Mouse (Mus musculus) CH12.LX (cell line): ENCODE results near the gene Msx1. TPM values are rescaled to one million over a fixed set of nuclear protein-coding genes. Genes with fewer than 3 reads are reported as not detected.

Experiments
- DNase-seq: peaks from one replicate; pipeline ENCODE4 v3.0.0-alpha.2; 2013; ENCODE audit errors: extremely low read depth
- H3K27ac ChIP-seq: 2 replicates; pipeline ENCODE4 v1.5.1; 2012; ENCODE audit warnings: low read depth, mild to moderate bottlenecking, control low read depth, moderate library complexity; ENCODE audit not compliant: insufficient read depth
- H3K27me3 ChIP-seq: replicated peaks from 2 replicates; pipeline ENCODE3; 2012; ENCODE audit warnings: inconsistent platforms
- H3K36me3 ChIP-seq, 2 experiments: replicated peaks in 1 of 2; 2 replicates each; pipeline versions ENCODE3 to v1.6.1; 2012; ENCODE audit warnings: inconsistent platforms in 1 of 2, low read length in 1 of 2, mild to moderate bottlenecking in 1 of 2, mixed read lengths in 1 of 2, moderate library complexity in 1 of 2; ENCODE audit not compliant: control insufficient read depth in 1 of 2, insufficient read depth in 1 of 2
- H3K4me1 ChIP-seq, 2 experiments: 2 replicates each; pipeline ENCODE4 v1.6.1; 2012; ENCODE audit warnings: inconsistent platforms in 1 of 2, moderate library complexity in 1 of 2; ENCODE audit not compliant: insufficient read depth in 2 of 2, control insufficient read depth in 1 of 2
- H3K4me2 ChIP-seq: 2 replicates; pipeline ENCODE4 v1.6.1; 2012; ENCODE audit warnings: low read depth, mild to moderate bottlenecking, control low read depth; ENCODE audit not compliant: poor library complexity, insufficient read depth, severe bottlenecking
- H3K4me3 ChIP-seq, 3 experiments: fragments of 150-350 bp in 1 of 3; sonication (generic) in 1 of 3; replicated peaks in 1 of 3; 2 replicates each; pipeline versions ENCODE3 to v1.5.1; 2011 to 2012; ENCODE audit warnings: low read depth in 2 of 3, low read length in 2 of 3, mild to moderate bottlenecking in 2 of 3, moderate library complexity in 2 of 3, control low read depth in 1 of 3, improper control_type of control experiment in 1 of 3, inconsistent platforms in 1 of 3, mixed read lengths in 1 of 3; ENCODE audit not compliant: poor library complexity in 1 of 3
- H3K79me2 ChIP-seq: replicated peaks from 2 replicates; pipeline ENCODE4 v1.6.1; 2012; ENCODE audit warnings: mild to moderate bottlenecking, moderate library complexity; ENCODE audit not compliant: control insufficient read depth, poor library complexity, insufficient read depth, severe bottlenecking; ENCODE audit errors: extremely low read depth
- H3K9ac ChIP-seq: 2 replicates; pipeline ENCODE4 v1.6.1; 2012; ENCODE audit warnings: low read depth, mild to moderate bottlenecking, control low read depth, moderate library complexity; ENCODE audit not compliant: insufficient read depth
- H3K9me3 ChIP-seq: replicated peaks from 2 replicates; pipeline ENCODE3; 2012; ENCODE audit warnings: low read length, inconsistent platforms, mixed read lengths
- CHD2 ChIP-seq: IDR thresholded peaks from 2 replicates; pipeline ENCODE4 v1.6.1; 2011; ENCODE audit warnings: low read length, improper control_type of control experiment
- EP300 ChIP-seq: IDR thresholded peaks from 2 replicates; pipeline ENCODE4 v1.6.1; 2011; ENCODE audit warnings: low read length, improper control_type of control experiment
- GABPA ChIP-seq: IDR thresholded peaks from 2 replicates; pipeline ENCODE4 v1.6.1; 2012; ENCODE audit warnings: low read depth, low read length, improper control_type of control experiment, inconsistent platforms; ENCODE audit not compliant: insufficient replicate concordance
- IRF4 ChIP-seq: IDR thresholded peaks from 2 replicates; pipeline ENCODE4 v1.6.1; 2014; ENCODE audit warnings: low read depth, mild to moderate bottlenecking, inconsistent platforms, low read length, improper control_type of control experiment
- JUN ChIP-seq: IDR thresholded peaks from 2 replicates; pipeline ENCODE4 v1.6.1; 2011; ENCODE audit warnings: low read depth, mild to moderate bottlenecking, low read length, improper control_type of control experiment, moderate library complexity; ENCODE audit not compliant: insufficient read depth
- JUND ChIP-seq: conservative IDR thresholded peaks from 2 replicates; pipeline ENCODE4 v1.6.1; 2011; ENCODE audit warnings: low read depth, low read length, improper control_type of control experiment
- KAT2A ChIP-seq: IDR thresholded peaks from 2 replicates; pipeline ENCODE4 v1.6.1; 2012; ENCODE audit warnings: low read length, improper control_type of control experiment, inconsistent platforms; ENCODE audit not compliant: insufficient replicate concordance
- MAX ChIP-seq: IDR thresholded peaks from 2 replicates; pipeline ENCODE4 v1.6.1; 2011; ENCODE audit warnings: low read length, improper control_type of control experiment
- MEF2A ChIP-seq: IDR thresholded peaks from 2 replicates; pipeline ENCODE4 v1.6.1; 2014; ENCODE audit warnings: low read depth, mild to moderate bottlenecking, inconsistent platforms, low read length, improper control_type of control experiment, borderline replicate concordance
- MYC ChIP-seq: IDR thresholded peaks from 2 replicates; pipeline ENCODE4 v1.6.1; 2011; ENCODE audit warnings: low read depth, mild to moderate bottlenecking, improper control_type of control experiment, low read length
- NELFE ChIP-seq: IDR thresholded peaks from 2 replicates; pipeline ENCODE4 v1.6.1; 2011; ENCODE audit warnings: low read depth, low read length, improper control_type of control experiment
- PAX5 ChIP-seq: IDR thresholded peaks from 2 replicates; pipeline ENCODE4 v1.6.1; 2012; ENCODE audit warnings: low read length, inconsistent platforms, mixed read lengths
- POLR2A ChIP-seq: IDR thresholded peaks from 2 replicates; pipeline ENCODE4 v1.6.1; 2011; ENCODE audit warnings: low read depth, mild to moderate bottlenecking, improper control_type of control experiment, low read length
- POLR2AphosphoS2 ChIP-seq: IDR thresholded peaks from 2 replicates; pipeline ENCODE4 v1.6.1; 2011; ENCODE audit warnings: low read depth, low read length, improper control_type of control experiment
- RAD21 ChIP-seq: IDR thresholded peaks from 2 replicates; pipeline ENCODE4 v1.6.1; 2011; ENCODE audit warnings: low read depth, mild to moderate bottlenecking, low read length, improper control_type of control experiment, moderate library complexity
- RCOR1 ChIP-seq: conservative IDR thresholded peaks from 2 replicates; pipeline ENCODE4 v1.6.1; 2012; ENCODE audit warnings: low read depth, mild to moderate bottlenecking, inconsistent platforms, low read length, improper control_type of control experiment
- SMC3 ChIP-seq: IDR thresholded peaks from 2 replicates; pipeline ENCODE4 v1.6.1; 2011; ENCODE audit warnings: low read depth, low read length, improper control_type of control experiment
- TBP ChIP-seq: conservative IDR thresholded peaks from 2 replicates; pipeline ENCODE4 v1.6.1; 2011; ENCODE audit warnings: low read depth, low read length, improper control_type of control experiment
- TCF12 ChIP-seq: IDR thresholded peaks from 2 replicates; pipeline ENCODE4 v1.6.1; 2014; ENCODE audit warnings: low read depth, mild to moderate bottlenecking, inconsistent platforms, low read length, improper control_type of control experiment
- USF2 ChIP-seq: conservative IDR thresholded peaks from 2 replicates; pipeline ENCODE4 v1.6.1; 2011; ENCODE audit warnings: low read depth, low read length, improper control_type of control experiment
- ZC3H11A ChIP-seq: IDR thresholded peaks from 2 replicates; pipeline ENCODE4 v1.6.1; 2012; ENCODE audit warnings: low read depth, mild to moderate bottlenecking, inconsistent platforms, low read length, improper control_type of control experiment
- ZKSCAN1 ChIP-seq: IDR thresholded peaks from 2 replicates; pipeline ENCODE4 v1.6.1; 2012; ENCODE audit warnings: low read depth, inconsistent platforms, low read length, improper control_type of control experiment, borderline replicate concordance
- ZMIZ1 ChIP-seq: IDR thresholded peaks from 2 replicates; pipeline ENCODE4 v1.6.1; 2012; ENCODE audit warnings: low read depth, mild to moderate bottlenecking, inconsistent platforms, low read length, improper control_type of control experiment
- ZNF384 ChIP-seq: IDR thresholded peaks from 2 replicates; pipeline ENCODE4 v1.6.1; 2012; ENCODE audit warnings: low read depth, low read length, improper control_type of control experiment, inconsistent platforms
- dilution Hi-C: fragments of 300-500 bp; cut with MboI; formaldehyde crosslinking; loops from 2 replicates; pipeline ENCODE4 v1.14.3; 2020; ENCODE audit warnings: low sequenced_read_pairs; ENCODE audit not compliant: extremely low pct_unique_long_range_greater_than_20kb, extremely low pct_ligation_motif_present
- in situ Hi-C: fragments of 300-500 bp; cut with MboI; formaldehyde crosslinking; loops from 3 replicates; pipeline ENCODE4 v1.14.3; 2019; ENCODE audit warnings: low sequenced_read_pairs, low pct_ligation_motif_present, low pct_unique_long_range_greater_than_20kb, mixed read lengths
- polyA plus RNA-seq: library from polyadenylated mRNA; unstranded; fragments of >175 nt; gene quantifications from 2 replicates; pipeline ENCODE4 v1.2.1, GENCODE M21; 2012; ENCODE audit warnings: low read depth; ENCODE audit not compliant: insufficient read length
- total RNA-seq, 2 experiments: library from RNA; depleted of rRNA; stranded (reverse); fragments of 300-350 nt in 1 of 2; fragments of >200 nt in 1 of 2; gene quantifications; 2 replicates each; pipeline ENCODE4 v1.2.3; 2012 to 2014

Gene Msx1
- total and polyA plus RNA-seq, 3 experiments = not detected

DNA sequence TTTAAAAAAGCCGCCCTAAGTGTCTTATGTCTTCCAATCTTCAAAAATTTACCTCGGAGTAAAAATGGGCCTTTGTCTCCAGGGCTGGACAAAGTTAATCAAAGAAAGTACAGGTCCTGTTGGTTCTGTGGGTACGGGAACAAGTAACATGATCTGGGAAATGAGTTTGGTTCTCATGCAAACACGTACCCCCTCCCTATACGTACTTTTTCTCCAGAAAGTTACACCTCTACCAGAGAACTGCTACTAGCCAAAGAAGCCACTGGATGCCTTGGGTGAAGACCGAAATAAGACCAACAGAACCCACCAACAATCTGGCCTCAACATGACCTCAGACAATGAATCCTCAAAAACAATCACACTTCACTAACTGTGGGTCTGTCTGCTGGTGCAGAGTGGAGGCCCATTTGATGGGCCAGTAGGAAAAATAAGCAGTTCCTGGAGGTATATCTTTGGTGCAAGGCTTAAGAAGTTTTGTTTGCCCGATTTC, 773 bp upstream of the Msx1 start:
- DNase-seq = no peak
- H3K27ac ChIP-seq = no peak overlapping the region
- H3K4me1 ChIP-seq = no peaks in the 10 kb centered on the region
- H3K79me2 ChIP-seq = no peaks in the 10 kb centered on the region
- H3K4me2 ChIP-seq = no peak overlapping the region
- dilution Hi-C loops = no loop called here
- in situ Hi-C loops = no loop called here
- no peak for TF ChIP-seq ZKSCAN1
- TF ChIP-seq IRF4 = no peak
- no peak for TF ChIP-seq TCF12
- TF ChIP-seq MEF2A = no peak
- TF ChIP-seq CHD2 = no peak
- TF ChIP-seq EP300 = no peak
- TF ChIP-seq RCOR1 = no peak
- TF ChIP-seq POLR2A = no peak
- TF ChIP-seq USF2 = no peak
- TF ChIP-seq TBP = no peak
- no peak for TF ChIP-seq KAT2A
- no peak for TF ChIP-seq SMC3
- no peak for TF ChIP-seq JUND
- TF ChIP-seq JUN = no peak
- TF ChIP-seq ZC3H11A = no peak
- no peak for TF ChIP-seq PAX5
- no peak for TF ChIP-seq MAX
- TF ChIP-seq GABPA = no peak
- no peak for TF ChIP-seq ZNF384
- H3K4me3 ChIP-seq = no peak overlapping the region
- no peak overlapping the region for H3K9ac ChIP-seq
- H3K9me3 ChIP-seq = peaks cover 62% of the 10 kb centered on the region
- no peaks in the 10 kb centered on the region for H3K36me3 ChIP-seq
- H3K27me3 ChIP-seq = no peaks in the 10 kb centered on the region

- Histone ChIP-seq H3K9ac (no peak overlapping the region), H3K4me1 (peaks cover 0 to 11% of the 10 kb centered on the region in 2 experiments; a peak in 2 of 4 replicates), H3K79me2 (no peaks in the 10 kb centered on the region)
- in situ Hi-C loops = no loop called here
- TF ChIP-seq ZMIZ1 (no peak), MYC (no peak), ZNF384 (no peak), IRF4 (no peak), USF2 (no peak), GABPA (no peak), JUN (no peak), RCOR1 (no peak), POLR2AphosphoS2 (no peak), RAD21 (no peak), NELFE (no peak), ZKSCAN1 (no peak)
- TF ChIP-seq, all 38 proteins: peak for 0
- Histone ChIP-seq H3K4me2 (no peak overlapping the region), H3K27me3 (no peaks in the 10 kb centered on the region), H3K4me3 (no peak overlapping the region), H3K9me3 (peaks cover 64% of the 10 kb centered on the region), H3K36me3 (no peaks in the 10 kb centered on the region), H3K27ac (no peak overlapping the region)
- dilution Hi-C loops = no loop called here
- no peak for DNase-seq
Measured at GRCm38 (mm10) chr5:37823721-37824460, 492 bp downstream of the Msx1 start.
